Comparison of ENCODE assay signal across 8 mouse cellular contexts in the genomic region with DNA sequence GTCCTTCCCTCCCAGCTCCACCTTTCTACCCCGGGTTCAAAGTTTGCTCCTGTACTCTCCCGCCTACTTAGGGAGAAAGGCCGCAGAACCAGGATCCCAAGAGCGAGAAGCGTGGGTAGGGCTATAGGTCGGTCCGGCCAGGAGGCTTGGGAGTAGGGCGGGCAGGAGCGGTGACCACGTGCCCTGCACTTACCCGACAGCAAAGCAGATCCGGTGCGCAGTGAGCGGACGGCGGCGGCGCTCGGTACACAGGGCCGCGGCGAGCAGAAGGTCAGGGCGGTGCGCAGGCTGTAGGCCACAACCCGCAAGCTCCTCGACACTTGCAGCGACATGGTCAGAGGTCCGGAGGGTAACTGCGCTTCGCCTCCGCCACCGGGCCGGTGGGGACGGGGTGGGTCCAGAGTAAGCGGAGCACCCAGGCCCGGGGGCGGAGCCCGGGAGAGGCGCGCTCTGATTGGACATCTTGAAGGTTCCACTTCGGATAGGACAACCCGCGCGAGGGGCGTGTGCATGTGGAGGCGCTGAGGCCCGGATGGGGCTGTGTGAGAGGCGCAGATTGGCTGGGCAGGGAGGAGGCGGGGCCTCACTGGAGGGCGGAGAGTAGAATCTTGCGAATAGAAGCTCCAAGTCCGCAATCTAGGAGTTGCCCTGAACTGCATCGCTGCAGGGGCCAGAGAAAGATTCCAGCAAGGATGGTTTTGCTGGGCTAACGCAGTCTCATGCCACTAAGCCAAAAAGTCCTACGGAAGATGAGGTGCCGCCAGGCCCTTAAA. TPM values are rescaled to one million over a fixed set of nuclear protein-coding genes. Genes with fewer than 3 reads are reported as not detected.
DNase-seq lines count a peak whose midpoint lies in the region; ATAC-seq and TF ChIP-seq lines count a peak whose summit lies in the region.

A gene (minus strand): TSS at position 443 of the 773 bp plus-strand sequence.

- peak; percentile 44; the same call in 1 of the 2 replicates for TF ChIP-seq POLR2A in olfactory bulb, adult 2 months (IDR thresholded peaks at IDR 0.05; ENCODE audit: insufficient read depth, low read depth, low read length)
- TF ChIP-seq POLR2A in thymus, adult 2 months (IDR thresholded peaks at IDR 0.05; ENCODE audit: control insufficient read depth, extremely low read depth, insufficient read depth, low read length, poor library complexity) = peak; percentile 45; the same call in 1 of the 2 replicates

- H3K9ac ChIP-seq in forebrain, embryonic 16.5 days (replicated peaks; ENCODE audit: low read depth, low read length) = peak within 1 kb of the TSS; percentile 62
- H3K9ac ChIP-seq in lung, embryonic 14.5 days = peak within 1 kb of the TSS; percentile 65

- no peaks in the 10 kb centered on the region for H3K9me3 ChIP-seq in G1E (replicated peaks)
- no peaks in the 10 kb centered on the region for H3K9me3 ChIP-seq in forebrain, embryonic 16.5 days (ENCODE audit: control insufficient read depth, low read length)
- H3K9me3 ChIP-seq in lung, embryonic 14.5 days (ENCODE audit: low read depth, low read length) = no peaks in the 10 kb centered on the region

- under 1% methylated on average over 56 of the region's 56 CpGs for WGBS in forebrain, embryonic 16.5 days
- WGBS in lung, embryonic 14.5 days = under 1% methylated on average over 56 of the region's 56 CpGs
- WGBS in olfactory bulb, adult 2 months = under 1% methylated on average over 56 of the region's 56 CpGs
- WGBS in thymus, adult 2 months = under 1% methylated on average over 56 of the region's 56 CpGs

- peak; percentile 98 for DNase-seq in G1E (ENCODE audit: low spot score)
- DNase-seq in cerebellum, adult 18-20 months = peak; percentile 97 to 100
- DNase-seq in heart, postnatal 36 days = peak; percentile 97 to 98
- peak; percentile 98 for DNase-seq in layer of hippocampus, adult 2 months (ENCODE audit: low spot score in 2 of 2)
- peak; percentile 99 for DNase-seq in lung, embryonic 14.5 days
- peak; percentile 98 for DNase-seq in thymus, adult 2 months

- H3K36me3 ChIP-seq in G1E (replicated peaks) = peaks cover 26% of the 10 kb centered on the region
- H3K36me3 ChIP-seq in forebrain, embryonic 16.5 days (ENCODE audit: control insufficient read depth, insufficient read depth) = no peaks in the 10 kb centered on the region
- H3K36me3 ChIP-seq in lung, embryonic 14.5 days (ENCODE audit: insufficient read depth) = no peaks in the 10 kb centered on the region; the same call in 1 of the 2 replicates
- H3K36me3 ChIP-seq in thymus, adult 2 months (ENCODE audit: control insufficient read depth, insufficient read depth, low read length) = no peaks in the 10 kb centered on the region

- H3K4me1 ChIP-seq in G1E (ENCODE audit: insufficient read depth, low read depth, low read length) = peaks cover 29% of the 10 kb centered on the region
- H3K4me1 ChIP-seq in forebrain, embryonic 16.5 days (replicated peaks; ENCODE audit: control insufficient read depth, insufficient read depth, low read length) = peaks cover 14% of the 10 kb centered on the region
- H3K4me1 ChIP-seq in lung, embryonic 14.5 days (ENCODE audit: insufficient read depth) = no peaks in the 10 kb centered on the region
- peaks cover 6% of the 10 kb centered on the region; the same call in 1 of the 2 replicates for H3K4me1 ChIP-seq in olfactory bulb, adult 2 months (ENCODE audit: control insufficient read depth, insufficient read depth, low read length)
- peaks cover 11% of the 10 kb centered on the region for H3K4me1 ChIP-seq in thymus, adult 2 months (replicated peaks; ENCODE audit: control insufficient read depth, insufficient read depth, low read length)

- peak; percentile 99 for ATAC-seq in G1E (ENCODE audit: extremely low read depth, insufficient number of reproducible peaks, low FRiP score, poor library complexity, severe bottlenecking)
- ATAC-seq in forebrain, embryonic 16.5 days = peak; percentile 100
- ATAC-seq in lung, embryonic 14.5 days (ENCODE audit: insufficient read depth) = peak; percentile 100

- H3K4me3 ChIP-seq in G1E (ENCODE audit: low read depth, low read length) = peak within 1 kb of the TSS; percentile 77
- peak within 1 kb of the TSS; percentile 78 for H3K4me3 ChIP-seq in forebrain, embryonic 16.5 days (replicated peaks; ENCODE audit: low read length)
- H3K4me3 ChIP-seq in layer of hippocampus, adult 2 months = peak within 1 kb of the TSS; percentile 62
- peak within 1 kb of the TSS; percentile 65 for H3K4me3 ChIP-seq in lung, embryonic 14.5 days (ENCODE audit: low read depth, low read length)
- peak within 1 kb of the TSS; percentile 94 for H3K4me3 ChIP-seq in olfactory bulb, adult 2 months (ENCODE audit: insufficient read depth, low read depth, low read length)
- peak within 1 kb of the TSS; percentile 84 for H3K4me3 ChIP-seq in thymus, adult 2 months (ENCODE audit: control insufficient read depth, insufficient read depth, low read length)

- peaks cover 8% of the 10 kb centered on the region for H3K27me3 ChIP-seq in G1E (ENCODE audit: insufficient read depth, low read length)
- H3K27me3 ChIP-seq in forebrain, embryonic 16.5 days (replicated peaks; ENCODE audit: control insufficient read depth, insufficient read depth, low read length) = no peaks in the 10 kb centered on the region
- no peaks in the 10 kb centered on the region for H3K27me3 ChIP-seq in lung, embryonic 14.5 days (ENCODE audit: insufficient read depth, low read length)
- no peaks in the 10 kb centered on the region for H3K27me3 ChIP-seq in thymus, adult 2 months (ENCODE audit: control insufficient read depth, insufficient read depth, low read length)

- intact Hi-C loops in heart, postnatal 36 days (cut with DNase I) = loop anchor here (5.0 kb wide), 1 partner anchor 164 kb away; a partner anchor contains a TSS

- H3K27ac ChIP-seq in forebrain, embryonic 16.5 days (ENCODE audit: low read length) = peak within 1 kb of the TSS; percentile 29; the same call in 1 of the 2 replicates
- H3K27ac ChIP-seq in layer of hippocampus, adult 2 months = peak within 1 kb of the TSS; percentile 85
- peak within 1 kb of the TSS; percentile 42; the same call in 1 of the 2 replicates for H3K27ac ChIP-seq in lung, embryonic 14.5 days (ENCODE audit: low read depth)
- peak within 1 kb of the TSS; percentile 42; the same call in 1 of the 2 replicates for H3K27ac ChIP-seq in olfactory bulb, adult 2 months (ENCODE audit: insufficient read depth, low read depth, low read length)
- no peak within 1 kb of the TSS for H3K27ac ChIP-seq in thymus, adult 2 months (ENCODE audit: control insufficient read depth, insufficient read depth, low read length)

- peak within 1 kb of the TSS; percentile 97 for H3K4me2 ChIP-seq in forebrain, embryonic 16.5 days (ENCODE audit: low read length)
- H3K4me2 ChIP-seq in lung, embryonic 14.5 days = peak within 1 kb of the TSS; percentile 97

- TF ChIP-seq CTCF in G1E (IDR thresholded peaks at IDR 0.05; ENCODE audit: low read depth, low read length) = no peak
- TF ChIP-seq CTCF in layer of hippocampus, adult 2 months (conservative IDR thresholded peaks at IDR 0.05) = no peak
- no peak for TF ChIP-seq CTCF in lung, embryonic 14.5 days (IDR thresholded peaks at IDR 0.05; ENCODE audit: low read depth)
- TF ChIP-seq CTCF in olfactory bulb, adult 2 months (IDR thresholded peaks at IDR 0.05; ENCODE audit: insufficient read depth, low read depth, low read length) = no peak
- TF ChIP-seq CTCF in thymus, adult 2 months (IDR thresholded peaks at IDR 0.05; ENCODE audit: borderline replicate concordance, control insufficient read depth, extremely low read depth, insufficient read depth, low read length, poor library complexity) = no peak

RNA-seq across cellular contexts. Expression of the gene that starts here (rescaled TPM):
- total RNA-seq in G1E (2014; fragmentation: Nextera tagmentation) (20.2 and 24.1 TPM in 2 replicates), G1E (2017) (45.7 and 50.3 TPM in 2 replicates)
- 9.2 and 9.3 TPM in 2 replicates for polyA plus RNA-seq in G1E (2012)
- 75.4 and 81.4 TPM in 2 replicates for polyA plus RNA-seq in forebrain, embryonic 16.5 days (2015; fragmentation: Nextera tagmentation; extraction: Ambion mirVana)
- 10 to 100 TPM; 48.8 to 52.0 TPM for total RNA-seq in heart, postnatal 36 days (2021)
- 10 to 100 TPM; 39.9 to 42.9 TPM for total RNA-seq in layer of hippocampus, adult 2 months (2021)
- polyA plus RNA-seq in lung, embryonic 14.5 days (2014; fragmentation: Nextera tagmentation; extraction: Ambion mirVana) = 142 and 143 TPM in 2 replicates
- polyA plus RNA-seq in olfactory bulb, adult 2 months (2012; ENCODE audit: insufficient read depth, insufficient read length, low replicate concordance, missing spikeins) = not detected in 2 replicates
- polyA plus RNA-seq in thymus, adult 2 months (2012; rRNA removed) = 14.7 and 16.0 TPM in 2 replicates
